Comparison of ENCODE assay signal across 13 mouse cellular contexts in the genomic region with DNA sequence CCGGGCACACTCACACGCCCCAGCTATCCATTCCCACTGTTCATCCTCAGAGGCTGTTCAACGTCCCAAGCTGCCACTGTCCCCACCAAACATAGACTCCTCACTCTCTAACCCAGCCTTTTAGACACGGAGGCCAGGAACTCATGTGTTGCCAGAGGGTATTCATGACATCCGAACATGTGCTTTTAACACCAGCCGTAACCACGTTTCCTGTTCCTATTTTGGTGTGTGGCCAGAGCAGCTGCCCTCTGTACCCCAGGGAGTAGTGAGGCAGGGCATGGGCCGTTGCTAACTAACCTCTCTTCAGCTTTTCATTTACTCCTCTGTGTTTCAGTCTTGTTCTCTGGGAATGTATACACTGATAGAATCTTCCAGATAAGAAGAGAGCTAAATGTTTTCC.
DNase-seq lines count a peak whose midpoint lies in the region; ATAC-seq lines count a peak whose summit lies in the region.
"Had no signal": no experiment of that assay in that cellular context is flagged by ENCODE, and none has a peak within 500 bp of the region (broad histone marks: within the 10 kb centered on the region; RNA-seq: fewer than 3 reads in every experiment).

No protein-coding gene starts in this region.

- no peak overlapping the region for H3K4me3 ChIP-seq in heart, embryonic 12.5 days
- H3K4me3 ChIP-seq in midbrain, embryonic 15.5 days = no peak overlapping the region
- no peak overlapping the region for H3K4me3 ChIP-seq in forebrain, embryonic 10.5 days
- H3K4me3 ChIP-seq in forebrain, embryonic 13.5 days = no peak overlapping the region
- H3K4me3 ChIP-seq: forebrain, embryonic 12.5 days had no signal

- peak; percentile 91 for DNase-seq in heart, adult 11 months
- DNase-seq in B cell, adult 2 months = peak; percentile 77 to 81
- peak; percentile 33 for DNase-seq in gastrocnemius, postnatal 10 days
- peak; percentile 53 to 65 for DNase-seq in spleen, adult 18-20 months
- DNase-seq in forebrain, embryonic 10.5 days (ENCODE audit: extremely low spot score, low spot score) = no peak
- DNase-seq: cerebellum, postnatal 25 days; layer of hippocampus, postnatal 36 days had no signal

- H3K9me3 ChIP-seq in heart, embryonic 12.5 days (replicated peaks) = no peaks in the 10 kb centered on the region
- H3K9me3 ChIP-seq in midbrain, embryonic 15.5 days = no peaks in the 10 kb centered on the region
- no peaks in the 10 kb centered on the region for H3K9me3 ChIP-seq in forebrain, embryonic 10.5 days
- H3K9me3 ChIP-seq in forebrain, embryonic 13.5 days (replicated peaks) = no peaks in the 10 kb centered on the region
- H3K9me3 ChIP-seq: forebrain, embryonic 12.5 days had no signal

- H3K36me3 ChIP-seq in heart, embryonic 12.5 days = no peaks in the 10 kb centered on the region
- no peaks in the 10 kb centered on the region for H3K36me3 ChIP-seq in midbrain, embryonic 15.5 days (replicated peaks)
- H3K36me3 ChIP-seq in forebrain, embryonic 10.5 days (replicated peaks) = no peaks in the 10 kb centered on the region
- no peaks in the 10 kb centered on the region for H3K36me3 ChIP-seq in forebrain, embryonic 13.5 days (ENCODE audit: poor library complexity, severe bottlenecking)
- H3K36me3 ChIP-seq: forebrain, embryonic 12.5 days had no signal

- H3K27me3 ChIP-seq in heart, embryonic 12.5 days (replicated peaks) = no peaks in the 10 kb centered on the region
- H3K27me3 ChIP-seq in midbrain, embryonic 15.5 days (replicated peaks) = no peaks in the 10 kb centered on the region
- H3K27me3 ChIP-seq in forebrain, embryonic 10.5 days (ENCODE audit: poor library complexity, severe bottlenecking) = no peaks in the 10 kb centered on the region
- no peaks in the 10 kb centered on the region for H3K27me3 ChIP-seq in forebrain, embryonic 13.5 days
- H3K27me3 ChIP-seq: forebrain, embryonic 12.5 days had no signal

- no peak for ATAC-seq in heart, embryonic 12.5 days (ENCODE audit: insufficient number of reproducible peaks, low FRiP score)
- no peak for ATAC-seq in midbrain, embryonic 15.5 days (replicated peaks)
- no peak for ATAC-seq in forebrain, embryonic 13.5 days
- ATAC-seq: intestine, postnatal 0 days had no signal

- 52% methylated on average over 8 of the region's 8 CpGs for WGBS in heart, embryonic 12.5 days
- WGBS in midbrain, embryonic 15.5 days = 76% methylated on average over 8 of the region's 8 CpGs
- 72% methylated on average over 8 of the region's 8 CpGs for WGBS in forebrain, embryonic 10.5 days
- 84% methylated on average over 8 of the region's 8 CpGs for WGBS in forebrain, embryonic 13.5 days

- no peak overlapping the region for H3K27ac ChIP-seq in heart, embryonic 12.5 days (ENCODE audit: poor library complexity, severe bottlenecking)
- no peak overlapping the region for H3K27ac ChIP-seq in midbrain, embryonic 15.5 days
- H3K27ac ChIP-seq in forebrain, embryonic 10.5 days = no peak overlapping the region
- no peak overlapping the region for H3K27ac ChIP-seq in forebrain, embryonic 13.5 days
- H3K27ac ChIP-seq: forebrain, embryonic 12.5 days; liver, embryonic 14.5 days had no signal

- H3K4me1 ChIP-seq in heart, embryonic 12.5 days (replicated peaks) = no peaks in the 10 kb centered on the region
- no peaks in the 10 kb centered on the region for H3K4me1 ChIP-seq in midbrain, embryonic 15.5 days
- peaks cover 9% of the 10 kb centered on the region for H3K4me1 ChIP-seq in forebrain, embryonic 10.5 days
- H3K4me1 ChIP-seq in forebrain, embryonic 13.5 days = no peaks in the 10 kb centered on the region
- H3K4me1 ChIP-seq: forebrain, embryonic 12.5 days had no signal

- no peak overlapping the region for H3K4me2 ChIP-seq in heart, embryonic 12.5 days
- H3K4me2 ChIP-seq in midbrain, embryonic 15.5 days = no peak overlapping the region
- no peak overlapping the region for H3K4me2 ChIP-seq in forebrain, embryonic 13.5 days
- H3K4me2 ChIP-seq: forebrain, embryonic 12.5 days had no signal

- no peak overlapping the region for H3K9ac ChIP-seq in heart, embryonic 12.5 days
- no peak overlapping the region for H3K9ac ChIP-seq in midbrain, embryonic 15.5 days
- H3K9ac ChIP-seq in forebrain, embryonic 13.5 days = no peak overlapping the region
- H3K9ac ChIP-seq: forebrain, embryonic 12.5 days; liver, embryonic 14.5 days had no signal
